Mouse (Mus musculus) liver, adult 2 months (tissue): ENCODE data around the gene Cx3cr1. TPM values are rescaled to one million over a fixed set of nuclear protein-coding genes. Genes with fewer than 3 reads are reported as not detected.

Experiments
- DNase-seq: peaks from one replicate; pipeline ENCODE4 v3.0.0-alpha.2; 2011; ENCODE audit warnings: low read depth, low spot score; ENCODE audit errors: extremely low read depth
- H3K27ac ChIP-seq: fragments of 200-500 bp; replicated peaks from 2 replicates; pipeline ENCODE4 v1.5.1; 2012; ENCODE audit warnings: low read depth, mild to moderate bottlenecking, control low read depth, inconsistent platforms, low read length; ENCODE audit not compliant: insufficient read depth
- H3K27me3 ChIP-seq: fragments of 200-500 bp; 2 replicates; pipeline ENCODE4 v1.6.1; 2012; ENCODE audit warnings: mild to moderate bottlenecking, moderate library complexity, low read length, inconsistent platforms; ENCODE audit not compliant: control insufficient read depth, insufficient read depth
- H3K36me3 ChIP-seq: fragments of 200-500 bp; 2 replicates; pipeline ENCODE4 v1.6.1; 2012; ENCODE audit warnings: low read length, inconsistent platforms; ENCODE audit not compliant: control insufficient read depth, insufficient read depth
- H3K4me1 ChIP-seq: fragments of 200-500 bp; 2 replicates; pipeline ENCODE4 v1.6.1; 2011; ENCODE audit warnings: low read length; ENCODE audit not compliant: control insufficient read depth, insufficient read depth
- H3K4me3 ChIP-seq: fragments of 200-500 bp; 2 replicates; pipeline ENCODE4 v1.5.1; 2011; ENCODE audit warnings: low read depth, mild to moderate bottlenecking, control low read depth, low read length, moderate library complexity; ENCODE audit not compliant: insufficient read depth
- H3K79me2 ChIP-seq: fragments of 200-500 bp; 2 replicates; pipeline ENCODE4 v1.6.1; 2012; ENCODE audit warnings: inconsistent platforms, mild to moderate bottlenecking, low read length, moderate library complexity; ENCODE audit not compliant: control insufficient read depth, insufficient read depth
- H3K9ac ChIP-seq: fragments of 200-500 bp; 2 replicates; pipeline ENCODE4 v1.6.1; 2012; ENCODE audit warnings: low read depth, mild to moderate bottlenecking, control low read depth, inconsistent platforms, low read length
- CTCF ChIP-seq: fragments of 200-500 bp; IDR thresholded peaks from 2 replicates; pipeline ENCODE4 v1.5.1; 2011; ENCODE audit warnings: low read depth, low read length, control low read depth
- POLR2A ChIP-seq: fragments of 200-500 bp; IDR thresholded peaks from 2 replicates; pipeline ENCODE4 v1.6.1; 2011; ENCODE audit warnings: low read length, control low read depth; ENCODE audit not compliant: insufficient read depth; ENCODE audit errors: extremely low read depth
- WGBS: fragments of 180-500 bp; shearing (Covaris S2); methylation state at CpG from one replicate; pipeline ENCODE4 v1.1.7; 2018; 5-methylcytosine and 5-hydroxymethylcytosine counted together
- polyA plus RNA-seq: library from polyadenylated mRNA; depleted of rRNA; stranded (reverse); fragments of >200 nt; gene quantifications from 2 replicates; pipeline ENCODE4 v1.2.3, GENCODE M21; 2012
- total RNA-seq: library from RNA; depleted of rRNA; stranded (reverse); fragments of >200 nt; gene quantifications from 2 replicates; pipeline ENCODE4 v1.2.3, GENCODE M21; 2014

Gene Cx3cr1
- total and polyA plus RNA-seq, 2 experiments: 0.09 to 0.39 TPM

- H3K27ac ChIP-seq: no peak overlapping the region
- no peaks in the 10 kb centered on the region for H3K36me3 ChIP-seq
- H3K4me3 ChIP-seq: no peak overlapping the region
- 52% methylated on average over 2 of the region's 2 CpGs for WGBS
- peaks cover 4% of the 10 kb centered on the region for H3K4me1 ChIP-seq
- no peak overlapping the region for H3K9ac ChIP-seq
- H3K27me3 ChIP-seq: no peaks in the 10 kb centered on the region
- H3K79me2 ChIP-seq: peaks cover 8% of the 10 kb centered on the region; the same call in 1 of the 2 replicates
- 0 out of 2 replicates have a peak, but pooled peaks have one; percentile 32 for TF ChIP-seq CTCF
- TF ChIP-seq POLR2A: no peak
- DNase-seq: peak; percentile 27
Observed at GRCm38 (mm10) chr9:119890692-119891091, 179.0 kb downstream of the Cx3cr1 start.

- no peaks in the 10 kb centered on the region for H3K79me2 ChIP-seq
- no peaks in the 10 kb centered on the region for H3K36me3 ChIP-seq
- TF ChIP-seq POLR2A: no peak
- TF ChIP-seq CTCF: no peak
- DNase-seq: no peak
- H3K27me3 ChIP-seq: no peaks in the 10 kb centered on the region
- no peaks in the 10 kb centered on the region for H3K4me1 ChIP-seq
- no peak overlapping the region for H3K27ac ChIP-seq
- no peak overlapping the region for H3K9ac ChIP-seq
- WGBS: 88% methylated on average over 9 of the region's 9 CpGs
- no peak overlapping the region for H3K4me3 ChIP-seq
Observed at GRCm38 (mm10) chr9:119889446-119889845, 180.2 kb downstream of the Cx3cr1 start.

GRCm38 (mm10) chr9:119888843-119889246 is 180.8 kb downstream of the Cx3cr1 start:
- 75% methylated on average over 2 of the region's 2 CpGs for WGBS
- H3K4me1 ChIP-seq: no peaks in the 10 kb centered on the region

GRCm38 (mm10) chr9:119887144-119887901 is 182.4 kb downstream of the Cx3cr1 start:
- TF ChIP-seq POLR2A: no peak
- no peak for TF ChIP-seq CTCF
- H3K9ac ChIP-seq: no peak overlapping the region
- no peaks in the 10 kb centered on the region for H3K79me2 ChIP-seq
- DNase-seq: peak; percentile 39
- no peaks in the 10 kb centered on the region for H3K4me1 ChIP-seq
- 79% methylated on average over 4 of the region's 4 CpGs for WGBS
- no peaks in the 10 kb centered on the region for H3K36me3 ChIP-seq
- no peak overlapping the region for H3K4me3 ChIP-seq
- no peaks in the 10 kb centered on the region for H3K27me3 ChIP-seq
- H3K27ac ChIP-seq: no peak overlapping the region

More at GRCm38 (mm10) chr9:119888843-119889246, 180.8 kb downstream of the Cx3cr1 start:
- Histone ChIP-seq H3K79me2 (no peaks in the 10 kb centered on the region), H3K4me3 (no peak overlapping the region), H3K36me3 (no peaks in the 10 kb centered on the region), H3K27me3 (no peaks in the 10 kb centered on the region), H3K9ac (no peak overlapping the region), H3K27ac (no peak overlapping the region)
- TF ChIP-seq POLR2A: no peak
- TF ChIP-seq CTCF: no peak
- DNase-seq: no peak

- Histone ChIP-seq H3K9ac (no peak overlapping the region), H3K27ac (no peak overlapping the region), H3K27me3 (no peaks in the 10 kb centered on the region), H3K4me1 (no peaks in the 10 kb centered on the region), H3K36me3 (no peaks in the 10 kb centered on the region), H3K4me3 (no peak overlapping the region), H3K79me2 (no peaks in the 10 kb centered on the region)
- DNase-seq: no peak
- WGBS: 56% methylated on average over 8 of the region's 8 CpGs
- no peak for TF ChIP-seq CTCF
- no peak for TF ChIP-seq POLR2A
Observed at GRCm38 (mm10) chr9:119854170-119854569, 215.5 kb downstream of the Cx3cr1 start.
